Mouse (Mus musculus): ENCODE measurements at regions not wholly inside any gene's neighbourhood (a gene's known extent, or its start where the extent isn't known, plus 50 kb on each side); places are given as distances from the start of the nearest gene placed in this dataset.

DNA sequence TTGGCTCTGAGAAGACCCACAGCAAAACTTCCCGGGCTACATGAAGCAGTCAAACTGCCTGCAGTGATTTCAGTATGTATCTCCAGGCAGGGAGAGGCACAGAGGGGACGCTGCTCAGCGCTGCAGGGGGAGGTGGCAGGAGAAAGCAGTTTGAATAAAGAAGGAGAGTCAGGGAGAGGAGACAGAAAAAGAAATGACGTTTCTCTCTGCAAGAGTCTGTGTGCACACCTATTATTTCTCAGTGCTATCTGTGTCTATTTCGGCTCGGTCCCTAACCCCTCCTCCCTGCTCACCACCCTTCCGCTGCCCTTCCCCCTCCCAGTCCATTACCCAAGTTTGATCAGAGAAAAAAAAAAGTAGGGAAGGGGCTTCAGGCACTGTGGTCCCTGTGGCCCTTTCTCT, 391.4 kb upstream of the Cited2 start:
- WGBS = under 1% methylated on average over 7 of the region's 7 CpGs
- peaks cover 39% of the 10 kb centered on the region for H3K4me1 ChIP-seq
- H3K9ac ChIP-seq (replicated peaks) = peak overlapping the region; percentile 49
- H3K36me3 ChIP-seq = no peaks in the 10 kb centered on the region
- H3K27ac ChIP-seq (replicated peaks) = peak overlapping the region; percentile 93
- ATAC-seq (ENCODE audit: low FRiP score, low read depth) = peak; percentile 77
- H3K4me3 ChIP-seq = peak overlapping the region; percentile 36
- no peaks in the 10 kb centered on the region for H3K27me3 ChIP-seq
- H3K9me3 ChIP-seq = no peaks in the 10 kb centered on the region
- peak overlapping the region; percentile 58 for H3K4me2 ChIP-seq (replicated peaks)

DNA sequence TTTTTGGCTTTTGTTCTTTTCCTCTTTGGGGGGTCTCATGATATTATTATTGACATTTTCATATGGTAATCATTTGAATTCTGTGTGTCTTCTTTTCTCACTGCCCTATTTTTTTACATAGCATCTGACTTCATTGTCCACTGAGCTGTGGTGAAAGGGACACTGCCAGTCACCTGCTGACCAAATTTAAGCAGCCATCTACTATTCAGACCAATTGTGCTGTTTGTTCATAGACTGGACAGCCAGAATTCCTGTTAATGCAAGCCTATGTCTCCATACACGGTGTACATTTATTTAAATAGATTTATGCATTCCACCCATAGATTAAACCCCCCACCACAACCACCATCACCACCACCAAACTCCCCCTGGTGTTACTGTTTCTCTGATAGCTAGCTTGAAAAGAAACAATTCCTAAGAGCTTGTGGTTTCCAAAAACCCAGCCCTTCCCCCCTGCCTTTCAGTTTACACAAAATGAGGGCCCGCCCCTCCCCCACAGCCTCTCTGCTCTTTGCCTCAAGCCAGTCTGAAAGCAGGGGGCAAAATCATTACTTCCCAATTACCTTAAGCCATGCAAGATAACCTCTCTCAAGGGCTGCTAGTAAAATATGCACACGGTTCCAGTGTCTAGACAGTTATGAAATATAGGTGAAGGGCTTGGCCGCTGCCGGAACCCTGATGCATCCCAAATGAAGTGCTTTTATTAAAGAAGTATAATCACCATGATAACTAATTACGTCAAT, 390.8 kb upstream of the Cited2 start:
- peak; percentile 77 for ATAC-seq (ENCODE audit: low FRiP score, low read depth)
- no peak overlapping the region for H3K9ac ChIP-seq (replicated peaks)
- H3K27ac ChIP-seq (replicated peaks) = peak overlapping the region; percentile 93
- H3K4me3 ChIP-seq = peak overlapping the region; percentile 36
- H3K4me1 ChIP-seq = peaks cover 39% of the 10 kb centered on the region
- H3K36me3 ChIP-seq = no peaks in the 10 kb centered on the region
- H3K27me3 ChIP-seq = no peaks in the 10 kb centered on the region
- peak overlapping the region; percentile 58 for H3K4me2 ChIP-seq (replicated peaks)
- no peaks in the 10 kb centered on the region for H3K9me3 ChIP-seq
- 24% methylated on average over 6 of the region's 6 CpGs for WGBS

DNA sequence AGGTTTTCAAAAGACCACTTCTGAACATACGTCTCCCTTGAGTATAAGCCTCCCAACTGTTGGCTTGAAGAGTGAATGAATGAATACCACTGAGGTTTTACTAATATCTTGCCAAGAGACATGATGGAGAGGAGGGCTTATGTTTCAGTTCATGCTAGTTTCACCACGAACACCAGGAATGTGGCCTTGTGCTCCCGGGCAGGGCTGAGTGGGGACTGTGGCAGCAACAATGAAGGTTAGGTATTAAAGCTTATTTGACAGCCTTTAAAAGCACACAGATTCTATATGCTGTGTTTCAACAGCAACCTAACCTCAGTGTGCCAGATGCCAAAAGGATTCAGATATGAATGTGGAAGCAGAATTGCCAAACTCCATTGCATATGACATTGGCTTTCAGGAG, 390.0 kb upstream of the Cited2 start:
- Histone ChIP-seq H3K4me1 (peaks cover 39% of the 10 kb centered on the region), H3K36me3 (no peaks in the 10 kb centered on the region), H3K27ac (replicated peaks) (peak overlapping the region; percentile 93; the same call in 1 of the 2 replicates), H3K4me3 (no peak overlapping the region), H3K27me3 (no peaks in the 10 kb centered on the region), H3K9me3 (no peaks in the 10 kb centered on the region), H3K9ac (replicated peaks) (no peak overlapping the region), H3K4me2 (replicated peaks) (no peak overlapping the region)
- no peak for ATAC-seq (ENCODE audit: low FRiP score, low read depth)
- 29% methylated on average over 3 of the region's 3 CpGs for WGBS

DNA sequence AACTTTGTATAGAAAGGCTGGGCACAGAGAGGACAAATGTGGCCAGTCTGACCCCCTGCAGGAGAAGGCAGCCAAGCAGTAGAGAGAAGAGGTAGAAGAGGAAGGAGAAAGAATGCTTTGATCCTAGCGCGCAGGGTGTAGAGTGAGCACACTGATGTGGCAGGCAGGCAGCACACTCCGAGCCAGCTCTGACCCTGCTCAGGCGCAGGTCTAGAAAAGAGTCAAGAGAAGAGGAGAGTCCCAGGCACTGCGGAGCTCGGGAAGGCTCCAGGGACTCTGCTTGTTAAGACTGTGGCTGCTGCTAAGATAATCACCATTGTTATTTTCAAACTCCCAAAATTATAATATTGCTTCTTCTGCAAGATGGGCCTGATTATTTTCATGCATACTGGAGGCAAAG, 389.3 kb upstream of the Cited2 start:
- H3K9me3 ChIP-seq = no peaks in the 10 kb centered on the region
- H3K4me1 ChIP-seq = peaks cover 39% of the 10 kb centered on the region
- no peak overlapping the region for H3K27ac ChIP-seq (replicated peaks)
- 0 out of 2 replicates have a peak, but pooled peaks have one; percentile 17 for ATAC-seq (ENCODE audit: low FRiP score, low read depth)
- 5% methylated on average over 6 of the region's 6 CpGs for WGBS
- H3K36me3 ChIP-seq = no peaks in the 10 kb centered on the region
- H3K9ac ChIP-seq (replicated peaks) = no peak overlapping the region
- no peak overlapping the region for H3K4me2 ChIP-seq (replicated peaks)
- no peak overlapping the region for H3K4me3 ChIP-seq
- H3K27me3 ChIP-seq = no peaks in the 10 kb centered on the region

DNA sequence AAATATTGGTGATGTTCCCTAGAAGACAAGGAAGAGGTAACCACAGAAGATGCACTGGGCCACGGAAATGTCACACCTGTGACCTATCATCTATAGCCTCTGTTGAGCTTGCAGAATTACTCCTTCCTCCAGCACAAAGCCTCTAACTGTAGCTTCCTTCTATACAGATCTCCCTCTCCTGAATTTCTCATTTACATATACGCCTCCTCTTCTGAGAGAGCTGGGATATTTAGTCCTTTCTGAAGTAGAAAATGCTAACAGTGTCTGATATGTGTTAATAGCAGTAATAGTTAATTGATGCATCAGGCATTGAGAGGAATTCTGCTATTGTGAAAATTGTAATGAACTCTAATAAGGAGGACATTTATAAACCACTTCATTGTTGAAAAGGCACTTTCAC, 385.8 kb upstream of the Cited2 start:
- H3K4me2 ChIP-seq (replicated peaks) = no peak overlapping the region
- no peaks in the 10 kb centered on the region for H3K36me3 ChIP-seq
- peaks cover 19% of the 10 kb centered on the region for H3K4me1 ChIP-seq
- H3K27me3 ChIP-seq = no peaks in the 10 kb centered on the region
- H3K4me3 ChIP-seq = no peak overlapping the region
- no peak overlapping the region for H3K27ac ChIP-seq (replicated peaks)
- ATAC-seq (ENCODE audit: low FRiP score, low read depth) = no peak
- no peaks in the 10 kb centered on the region for H3K9me3 ChIP-seq
- no peak overlapping the region for H3K9ac ChIP-seq (replicated peaks)
- WGBS = 92% methylated on average over 2 of the region's 2 CpGs

DNA sequence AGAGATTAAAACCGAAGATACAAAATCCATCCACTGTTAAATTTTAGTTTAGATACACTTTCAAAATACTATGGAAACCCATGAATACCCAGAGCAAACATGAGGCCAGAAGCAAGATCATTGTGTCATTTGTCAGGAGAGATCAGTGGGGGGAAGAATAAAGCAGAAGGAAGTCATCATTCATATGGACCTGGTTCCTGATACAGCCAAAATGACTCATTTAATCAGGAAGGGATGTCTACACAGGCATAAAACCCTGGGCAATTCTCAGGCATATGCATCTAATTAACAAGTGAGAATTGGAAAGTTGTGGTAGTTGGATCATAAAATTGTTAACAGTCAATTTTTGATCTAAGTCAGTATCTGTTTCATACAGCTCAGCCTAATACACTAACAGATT, 379.2 kb upstream of the Cited2 start:
- no peak for ATAC-seq (ENCODE audit: low FRiP score, low read depth)
- Histone ChIP-seq H3K4me3 (no peak overlapping the region), H3K27ac (replicated peaks) (no peak overlapping the region), H3K9ac (replicated peaks) (no peak overlapping the region), H3K4me1 (no peaks in the 10 kb centered on the region), H3K4me2 (replicated peaks) (no peak overlapping the region), H3K27me3 (no peaks in the 10 kb centered on the region), H3K9me3 (no peaks in the 10 kb centered on the region), H3K36me3 (no peaks in the 10 kb centered on the region)
- WGBS = 97% methylated on average over 1 of the region's 1 CpGs

DNA sequence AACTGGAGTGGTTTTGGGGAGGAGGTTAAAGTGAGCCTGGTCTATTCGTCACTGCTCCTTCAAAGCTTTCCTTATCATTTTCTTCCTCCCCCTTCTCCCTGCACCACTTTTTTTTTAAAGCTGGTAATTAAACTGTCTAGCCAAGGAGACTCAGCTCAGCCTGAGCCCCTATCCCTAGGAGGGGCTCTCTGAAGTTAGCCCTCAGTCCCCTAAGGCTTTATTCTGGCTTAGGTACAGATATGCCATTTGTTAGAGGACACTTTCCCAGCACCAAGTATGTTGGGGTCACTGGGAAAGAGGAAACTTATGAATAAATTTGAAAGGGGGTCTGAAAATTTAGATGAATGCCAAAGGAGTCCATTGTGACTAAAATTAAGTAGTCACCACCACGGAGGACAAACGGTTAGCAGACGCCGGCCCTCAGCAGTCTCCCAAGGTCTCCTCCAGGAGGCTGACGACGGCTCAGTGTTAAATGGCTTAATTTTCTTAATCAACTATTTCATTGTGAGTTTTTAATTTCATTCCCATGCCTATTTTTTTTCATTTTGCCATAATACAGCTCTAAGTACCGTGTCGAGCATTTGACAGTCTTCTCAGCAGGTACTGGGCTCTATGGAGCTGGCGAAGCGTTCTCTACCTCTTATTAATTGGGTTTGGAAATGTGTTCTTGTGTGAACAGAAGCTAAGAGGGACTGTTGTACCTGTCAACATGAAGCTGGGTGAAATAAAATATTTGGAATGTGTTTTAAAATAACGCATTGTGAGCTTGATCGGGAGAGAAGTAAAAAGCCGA, 370.6 kb upstream of the Cited2 start:
- H3K9ac ChIP-seq (replicated peaks) = no peak overlapping the region
- no peak overlapping the region for H3K27ac ChIP-seq (replicated peaks)
- no peaks in the 10 kb centered on the region for H3K9me3 ChIP-seq
- 43% methylated on average over 14 of the region's 14 CpGs for WGBS
- H3K4me1 ChIP-seq = peaks cover 7% of the 10 kb centered on the region
- peak; percentile 31; the same call in 1 of the 2 replicates for ATAC-seq (ENCODE audit: low FRiP score, low read depth)
- no peaks in the 10 kb centered on the region for H3K36me3 ChIP-seq
- no peak overlapping the region for H3K4me3 ChIP-seq
- H3K27me3 ChIP-seq = no peaks in the 10 kb centered on the region
- H3K4me2 ChIP-seq (replicated peaks) = no peak overlapping the region

DNA sequence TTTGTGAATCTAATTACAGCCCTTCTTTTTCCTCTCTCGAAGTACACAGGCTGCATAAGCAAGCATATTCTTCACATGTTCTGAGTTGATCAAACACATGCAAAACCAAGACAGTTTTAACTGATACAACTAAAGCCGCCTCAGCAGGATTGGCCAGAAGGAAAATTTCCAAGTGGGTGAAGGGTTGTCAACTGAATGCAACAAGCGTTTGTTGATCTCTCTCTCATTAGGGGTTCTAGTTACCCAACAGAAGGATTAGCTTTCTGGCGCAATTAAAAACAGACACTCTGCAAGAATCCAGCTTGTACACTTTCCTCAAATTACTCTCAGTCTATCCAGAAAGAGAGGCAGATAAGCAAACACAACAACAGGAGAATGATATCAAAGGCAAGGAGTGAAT, 367.5 kb upstream of the Cited2 start:
- no peak for ATAC-seq (ENCODE audit: low FRiP score, low read depth)
- no peaks in the 10 kb centered on the region for H3K36me3 ChIP-seq
- 48% methylated on average over 4 of the region's 4 CpGs for WGBS
- no peak overlapping the region for H3K4me3 ChIP-seq
- H3K27ac ChIP-seq (replicated peaks) = no peak overlapping the region
- H3K9ac ChIP-seq (replicated peaks) = no peak overlapping the region
- no peaks in the 10 kb centered on the region for H3K27me3 ChIP-seq
- no peaks in the 10 kb centered on the region for H3K9me3 ChIP-seq
- H3K4me2 ChIP-seq (replicated peaks) = no peak overlapping the region
- peaks cover 7% of the 10 kb centered on the region for H3K4me1 ChIP-seq

DNA sequence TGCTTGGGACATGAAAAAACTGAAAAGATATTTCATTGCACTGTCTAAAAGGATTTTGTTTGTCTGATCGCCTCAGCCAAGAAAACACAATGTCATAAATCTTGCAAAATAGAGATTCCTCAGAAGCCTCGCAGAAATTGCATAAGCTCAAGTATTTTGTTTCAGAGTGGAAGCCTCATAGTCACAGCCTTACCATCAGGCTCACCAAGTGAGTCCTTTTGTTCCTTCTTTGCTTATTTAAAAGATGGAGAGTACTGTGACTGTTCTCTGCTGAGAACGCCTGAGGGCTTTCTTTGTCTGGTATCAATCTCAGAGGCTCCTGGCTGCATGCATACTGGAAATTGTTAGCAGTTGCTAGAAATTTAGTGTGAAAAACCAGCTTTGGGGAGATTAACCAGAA, 367.0 kb upstream of the Cited2 start:
- Histone ChIP-seq H3K27ac (replicated peaks) (no peak overlapping the region), H3K9ac (replicated peaks) (no peak overlapping the region), H3K36me3 (no peaks in the 10 kb centered on the region), H3K4me3 (no peak overlapping the region), H3K9me3 (no peaks in the 10 kb centered on the region), H3K4me1 (peaks cover 7% of the 10 kb centered on the region), H3K27me3 (no peaks in the 10 kb centered on the region), H3K4me2 (replicated peaks) (no peak overlapping the region)
- ATAC-seq (ENCODE audit: low FRiP score, low read depth) = 0 out of 2 replicates have a peak, but pooled peaks have one; percentile 44
- WGBS = 28% methylated on average over 3 of the region's 3 CpGs

DNA sequence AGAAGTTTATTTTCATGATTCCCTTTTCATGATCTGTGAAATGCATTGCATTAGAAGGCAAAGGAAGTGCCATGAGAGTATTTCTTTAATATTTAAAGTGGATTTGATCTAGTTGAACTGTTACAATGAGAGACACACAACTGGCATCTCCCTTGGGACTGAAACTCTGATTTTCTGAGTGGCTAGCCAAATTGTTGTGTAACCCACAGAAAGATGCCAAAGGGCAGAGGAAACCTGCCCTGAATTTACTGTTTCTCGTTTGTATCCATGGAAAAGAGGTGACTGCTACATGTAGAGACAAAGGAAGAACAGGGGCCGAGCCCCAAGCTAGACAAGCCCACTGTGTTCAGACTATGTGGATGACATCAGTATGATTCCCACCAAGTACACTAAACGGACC, 360.4 kb upstream of the Cited2 start:
- no peaks in the 10 kb centered on the region for H3K9me3 ChIP-seq
- no peaks in the 10 kb centered on the region for H3K27me3 ChIP-seq
- no peak for ATAC-seq (ENCODE audit: low FRiP score, low read depth)
- no peak overlapping the region for H3K4me3 ChIP-seq
- H3K9ac ChIP-seq (replicated peaks) = no peak overlapping the region
- 84% methylated on average over 3 of the region's 3 CpGs for WGBS
- H3K27ac ChIP-seq (replicated peaks) = no peak overlapping the region
- no peaks in the 10 kb centered on the region for H3K36me3 ChIP-seq
- H3K4me1 ChIP-seq = peaks cover 5% of the 10 kb centered on the region
- H3K4me2 ChIP-seq (replicated peaks) = no peak overlapping the region

DNA sequence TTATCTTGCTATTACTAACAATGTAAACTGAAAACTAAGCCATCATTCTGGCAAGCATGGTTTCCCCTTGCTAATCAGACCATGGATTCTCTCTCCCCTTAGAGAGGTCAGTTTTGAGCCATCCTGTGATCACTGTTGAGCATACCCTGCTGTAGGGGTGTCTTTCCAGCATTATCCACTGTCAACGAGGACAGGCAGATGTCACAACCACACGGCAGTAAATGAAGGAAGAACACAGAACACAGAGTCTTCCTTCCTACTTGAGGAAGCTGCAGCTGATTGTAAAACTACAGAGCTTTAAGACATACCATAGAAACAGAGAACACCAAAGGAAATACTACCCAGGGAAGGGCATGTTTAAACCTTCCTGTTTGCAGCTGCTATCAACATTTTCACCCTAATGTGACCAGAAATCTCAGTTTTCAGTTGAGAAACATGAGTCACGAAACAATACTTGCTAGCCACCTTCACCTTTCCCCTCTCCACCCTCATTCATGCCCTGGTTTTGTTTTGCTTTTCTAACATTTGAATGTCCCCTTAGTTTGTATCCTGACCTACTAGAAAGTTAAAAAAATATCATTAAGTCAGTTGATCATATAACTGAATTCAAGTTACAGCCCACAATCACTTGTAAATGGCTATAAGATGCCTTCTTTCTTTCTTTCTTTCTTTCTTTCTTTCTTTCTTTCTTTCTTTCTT, 356.8 kb upstream of the Cited2 start:
- Histone ChIP-seq H3K4me1 (peaks cover 5% of the 10 kb centered on the region), H3K4me2 (replicated peaks) (no peak overlapping the region), H3K9me3 (no peaks in the 10 kb centered on the region), H3K36me3 (no peaks in the 10 kb centered on the region), H3K27me3 (no peaks in the 10 kb centered on the region), H3K4me3 (no peak overlapping the region), H3K9ac (replicated peaks) (no peak overlapping the region), H3K27ac (replicated peaks) (no peak overlapping the region)
- 68% methylated on average over 3 of the region's 3 CpGs for WGBS
- no peak for ATAC-seq (ENCODE audit: low FRiP score, low read depth)

DNA sequence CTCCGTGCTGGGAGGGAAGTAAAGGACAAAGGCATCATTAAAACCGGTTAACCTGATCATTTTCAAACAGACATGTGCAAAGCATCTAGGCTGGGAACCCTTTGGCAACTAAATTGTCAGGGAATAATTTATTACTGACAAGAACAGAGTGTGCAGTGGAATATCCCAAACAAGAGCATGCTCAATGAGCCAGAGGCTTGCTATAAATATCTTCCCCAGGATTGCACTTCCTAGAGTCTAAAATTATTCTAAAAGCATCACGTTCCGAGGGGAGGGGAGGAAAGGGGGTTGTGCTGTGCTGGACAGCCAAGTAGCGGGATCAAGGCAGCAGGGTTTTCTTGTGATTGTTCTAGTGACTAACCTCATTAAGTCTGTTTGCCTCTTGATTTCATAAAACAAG, 356.0 kb upstream of the Cited2 start:
- no peak overlapping the region for H3K27ac ChIP-seq (replicated peaks)
- H3K4me1 ChIP-seq = peaks cover 5% of the 10 kb centered on the region
- no peaks in the 10 kb centered on the region for H3K27me3 ChIP-seq
- 5% methylated on average over 5 of the region's 5 CpGs for WGBS
- no peak overlapping the region for H3K4me3 ChIP-seq
- peak; percentile 52 for ATAC-seq (ENCODE audit: low FRiP score, low read depth)
- no peak overlapping the region for H3K4me2 ChIP-seq (replicated peaks)
- no peak overlapping the region for H3K9ac ChIP-seq (replicated peaks)
- no peaks in the 10 kb centered on the region for H3K36me3 ChIP-seq
- H3K9me3 ChIP-seq = no peaks in the 10 kb centered on the region
